Mouse (Mus musculus) spleen, adult 2 months (tissue): Measurements from ENCODE around the gene Sim2.

Source experiments
- CTCF ChIP-seq: fragments of 200-500 bp; IDR thresholded peaks from 2 replicates; pipeline ENCODE4 v1.5.1; 2011; ENCODE audit warnings: mild to moderate bottlenecking, inconsistent platforms; ENCODE audit not compliant: insufficient read depth, insufficient read length, insufficient replicate concordance; ENCODE audit errors: extremely low read depth
- POLR2A ChIP-seq: fragments of 200-500 bp; IDR thresholded peaks from 2 replicates; pipeline ENCODE4 v1.6.1; 2011; ENCODE audit warnings: low read depth, low read length, inconsistent platforms

- TF ChIP-seq CTCF (no peak), POLR2A (no peak)
Measured at GRCm38 (mm10) chr16:94143325-94143724, 58.6 kb downstream of the Sim2 start.
